Mouse (Mus musculus): Measurements from ENCODE around the gene Ms4a14.
"Not testable (repeated sequence)": the region's sequence is repeated elsewhere in the genome, so short reads cannot be mapped to it uniquely, and the experiment has no call there.

Ms4a14 gene

DNA sequence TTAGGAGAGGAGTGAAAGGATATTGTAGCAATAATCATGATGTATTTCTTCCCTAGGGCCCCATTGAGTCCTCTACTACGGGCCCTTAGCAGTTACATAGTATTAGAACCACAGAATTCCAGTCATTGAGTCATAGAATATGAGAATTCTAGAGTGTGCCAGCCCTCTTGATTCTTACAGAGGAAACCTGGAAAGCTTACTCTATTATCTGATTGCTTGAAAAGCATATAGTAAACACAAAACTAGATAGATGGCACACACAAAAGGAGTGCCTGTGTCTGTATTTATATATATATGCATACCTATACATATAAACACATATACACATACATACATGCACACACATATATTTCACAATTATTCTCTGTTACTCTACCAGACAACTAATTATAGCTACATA lies at the start of gene Ms4a14:
Gene Ms4a14, minus strand, starts transcription at position 101 of the 400 bp plus-strand sequence.
- no peak for DNase-seq (ENCODE audit: low spot score in 2 of 2)

DNA sequence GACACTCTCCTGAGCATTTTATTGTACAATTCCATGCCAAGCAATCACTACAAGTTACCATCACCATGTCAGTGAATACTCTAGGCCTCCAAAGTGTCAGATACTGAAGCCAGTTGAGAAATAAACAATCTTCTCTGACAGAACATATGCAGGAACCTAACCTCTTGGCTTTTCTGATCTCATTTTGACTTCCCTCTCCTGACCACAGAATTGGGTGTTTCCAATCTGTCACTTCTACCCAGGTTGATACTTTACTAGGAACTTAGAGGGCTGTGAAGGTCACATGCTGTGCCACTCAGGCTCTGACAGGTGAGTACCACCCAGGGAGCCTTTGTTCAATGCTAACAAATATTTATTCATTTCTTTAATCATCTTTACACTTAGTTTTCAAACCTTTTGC lies 47.7 kb upstream of the Ms4a14 start:
- DNase-seq (ENCODE audit: low spot score in 2 of 2) = no peak

DNA sequence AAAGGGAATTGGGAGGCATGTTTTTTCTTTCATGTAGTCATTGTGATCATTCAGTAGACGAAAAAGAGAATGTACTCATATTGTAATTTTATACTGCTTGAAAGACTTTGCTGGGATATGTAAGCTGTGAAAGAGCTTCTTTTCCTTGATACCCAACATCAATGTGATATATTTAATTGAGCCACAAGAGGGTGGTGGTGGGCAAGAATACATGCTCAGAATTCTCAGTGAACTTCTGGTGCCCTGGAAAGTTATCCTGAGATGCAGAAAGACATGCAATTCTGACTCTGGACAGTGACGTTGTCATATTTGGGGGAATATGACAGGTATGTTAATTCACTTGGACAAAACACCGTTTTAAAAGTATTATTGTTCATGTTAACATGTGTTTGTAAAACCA lies 45.9 kb upstream of the Ms4a14 start:
- peak in 1 of 2 experiments; percentile 12 for DNase-seq (ENCODE audit: low spot score in 2 of 2)

DNA sequence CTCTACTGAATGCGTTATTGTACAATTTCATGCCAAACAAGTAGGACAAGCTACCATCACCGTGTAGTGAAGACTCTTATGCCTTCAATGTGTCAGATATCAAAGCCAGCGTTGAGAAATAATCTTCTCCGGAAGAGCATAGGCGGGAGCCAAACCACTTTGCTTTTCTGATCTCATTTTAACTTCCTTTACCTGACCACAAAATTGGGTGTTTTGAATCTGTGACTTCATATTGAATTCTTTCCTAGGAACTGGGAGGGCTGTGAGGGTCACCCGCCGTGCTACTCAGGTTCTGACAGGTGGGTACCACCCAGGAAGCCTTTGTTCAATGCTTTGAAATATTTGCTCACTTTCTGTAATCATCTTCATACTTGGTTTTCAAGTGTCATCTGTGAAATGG lies 41.5 kb upstream of the Ms4a14 start:
- DNase-seq (ENCODE audit: low spot score in 2 of 2) = peak; percentile 13 to 19

DNA sequence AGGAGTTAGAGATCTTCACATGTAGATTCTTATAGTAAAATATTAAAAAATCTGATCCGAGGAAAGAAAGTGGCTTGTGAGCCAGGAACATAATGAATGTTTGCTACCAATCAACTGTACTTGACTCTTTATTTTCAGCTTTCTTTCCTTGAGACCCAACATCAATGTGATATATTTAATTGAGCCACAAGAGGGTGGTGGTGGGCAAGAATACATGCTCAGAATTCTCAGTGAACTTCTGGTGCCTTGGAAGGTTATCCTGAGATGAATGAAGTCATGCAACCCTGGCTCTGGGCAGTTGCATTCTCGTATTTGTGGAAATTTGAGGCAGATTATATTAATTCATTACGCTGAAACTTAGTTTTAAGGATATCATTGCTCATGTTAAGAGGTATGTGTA lies 37.6 kb upstream of the Ms4a14 start:
- DNase-seq (ENCODE audit: low spot score in 2 of 2) = no peak

DNA sequence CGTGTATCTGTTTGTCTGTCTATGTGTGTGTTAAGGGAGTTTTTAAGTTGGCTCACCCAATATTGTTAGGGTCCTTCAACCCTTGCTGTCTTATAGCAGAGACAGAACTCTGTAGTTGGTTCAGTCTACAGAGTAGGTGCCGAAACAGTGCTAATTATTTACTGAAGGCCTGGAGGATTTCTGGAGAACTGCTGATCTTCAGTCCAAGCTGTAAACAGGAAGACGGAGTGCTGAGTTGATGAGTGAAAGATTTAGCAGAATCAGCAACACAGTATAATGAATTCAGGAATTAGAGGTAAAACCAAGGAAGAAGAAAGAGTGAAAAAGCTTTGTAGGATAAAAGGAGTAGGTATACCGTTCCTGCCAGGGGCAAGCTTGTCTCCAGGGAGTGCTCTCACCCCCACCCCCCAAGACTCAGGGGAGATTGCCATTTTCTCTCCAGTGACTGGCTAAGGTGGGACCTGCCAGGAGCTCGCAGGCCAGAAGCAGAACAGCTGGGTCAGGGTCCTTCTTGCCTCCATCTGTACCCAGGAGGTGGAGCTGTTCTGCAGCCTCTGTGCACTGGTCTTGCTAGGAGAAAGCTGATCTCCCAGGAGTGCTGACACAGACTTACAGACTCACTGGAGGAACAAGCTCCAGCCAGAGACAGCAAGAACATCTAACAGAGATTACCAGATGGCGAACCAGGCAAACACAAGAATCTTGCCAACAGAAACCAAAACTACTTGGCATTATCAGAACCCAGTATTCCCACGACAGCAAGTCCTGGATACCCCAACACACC lies 35.6 kb upstream of the Ms4a14 start:
- DNase-seq (ENCODE audit: low spot score in 2 of 2) = peak in 1 of 2 experiments; percentile 11

DNA sequence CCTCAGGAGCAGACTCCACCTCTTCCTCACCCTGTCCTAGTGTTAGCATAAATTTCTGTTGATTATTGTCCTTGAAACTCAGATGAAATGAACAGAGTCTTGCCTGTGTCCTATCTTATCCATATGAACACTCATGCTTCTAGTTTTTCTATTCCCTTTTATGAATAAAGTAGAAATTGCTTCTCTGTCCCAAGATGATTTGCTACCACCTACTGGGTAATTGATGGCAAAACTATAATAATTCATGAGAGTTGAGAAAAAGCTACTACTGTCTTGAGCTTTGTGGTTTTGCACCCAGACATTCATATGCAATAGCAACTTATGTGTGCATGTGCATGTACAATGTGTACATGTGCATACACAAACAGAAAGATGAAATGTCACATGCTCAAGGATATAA lies 29.7 kb upstream of the Ms4a14 start:
- DNase-seq (ENCODE audit: low spot score in 2 of 2) = no peak

DNA sequence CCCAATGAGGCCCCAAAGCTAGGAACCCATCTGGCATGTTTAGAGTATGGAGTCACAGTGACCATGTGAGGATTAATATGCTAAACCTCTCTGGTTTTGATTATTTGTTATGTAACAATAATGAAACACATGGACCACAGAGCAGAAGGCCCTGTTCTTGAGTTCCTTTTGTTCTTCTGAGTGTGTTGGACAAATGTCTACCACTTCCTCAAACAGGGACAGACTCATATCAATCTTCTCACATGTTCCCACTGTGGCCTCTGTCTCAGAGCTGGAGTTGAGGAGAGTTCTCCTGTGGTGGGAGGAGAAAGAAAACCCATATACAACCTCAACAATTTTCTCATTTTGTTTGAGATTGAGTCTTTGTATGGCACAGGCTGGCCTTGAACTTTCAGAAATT lies 28.9 kb upstream of the Ms4a14 start:
- no peak for DNase-seq (ENCODE audit: low spot score in 2 of 2)

DNA sequence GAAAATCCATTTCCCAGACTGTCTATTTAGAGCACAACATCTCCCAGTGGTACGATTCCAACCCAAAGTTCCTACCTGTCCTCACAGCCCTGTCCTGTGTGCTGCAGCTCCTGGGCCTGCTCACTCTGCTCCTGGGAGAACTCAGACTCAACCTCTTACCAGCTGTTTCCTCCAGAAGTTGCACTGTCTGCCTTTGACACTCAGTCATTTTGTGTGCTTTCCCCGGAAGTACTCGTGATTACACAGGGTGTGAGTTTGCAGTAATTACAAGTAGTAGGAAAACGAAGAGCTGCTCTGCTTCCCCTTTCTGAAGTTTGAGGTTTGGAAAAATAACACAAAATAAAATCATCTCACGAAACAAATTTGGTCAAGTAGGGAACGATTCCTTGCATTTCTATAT lies 21.7 kb upstream of the Ms4a14 start, which contains the start of gene Ms4a7:
Gene Ms4a7, minus strand, starts transcription at position 215 of the 400 bp plus-strand sequence.
- DNase-seq (ENCODE audit: low spot score in 2 of 2) = no peak

DNA sequence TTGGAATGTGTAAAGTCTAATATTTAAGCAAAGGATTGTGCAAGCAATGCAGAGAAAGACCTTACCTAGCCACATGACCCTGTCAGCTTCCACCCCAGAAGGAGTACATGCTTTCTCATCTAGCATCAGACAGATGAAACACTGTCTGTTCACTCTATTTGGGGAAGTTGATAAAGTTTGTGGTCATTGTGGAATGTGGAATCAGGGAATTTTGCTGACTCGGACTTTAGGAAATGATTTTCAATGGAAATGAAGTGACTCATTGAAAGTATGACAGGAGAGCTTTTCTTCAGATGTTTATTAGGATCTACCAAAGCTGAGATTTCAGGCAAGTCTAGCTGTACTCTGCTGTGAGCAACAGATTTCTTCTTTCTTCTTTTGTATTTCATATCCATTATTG lies 6.9 kb upstream of the Ms4a14 start:
- DNase-seq (ENCODE audit: low spot score in 2 of 2) = no peak

DNA sequence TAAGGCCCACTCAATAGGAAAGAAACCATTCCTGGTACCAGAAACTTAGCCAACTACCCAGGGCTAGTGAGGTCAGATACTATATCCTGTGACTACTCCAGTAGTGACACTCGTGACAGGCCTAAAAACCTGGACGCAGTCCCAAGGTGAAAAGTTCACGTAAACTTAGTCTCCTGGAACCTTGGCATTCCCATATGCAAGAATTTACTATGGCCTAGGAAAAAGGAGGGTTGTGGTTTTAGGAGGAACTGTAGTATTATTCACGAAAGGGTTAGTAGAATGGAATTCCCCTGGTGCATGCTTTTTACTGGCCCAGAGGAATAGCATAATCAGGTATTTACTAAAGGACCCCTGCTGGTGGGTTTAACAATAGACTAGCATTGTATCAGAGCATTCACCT lies 2.5 kb upstream of the Ms4a14 start:
- no peak for DNase-seq (ENCODE audit: low spot score in 2 of 2)

DNA sequence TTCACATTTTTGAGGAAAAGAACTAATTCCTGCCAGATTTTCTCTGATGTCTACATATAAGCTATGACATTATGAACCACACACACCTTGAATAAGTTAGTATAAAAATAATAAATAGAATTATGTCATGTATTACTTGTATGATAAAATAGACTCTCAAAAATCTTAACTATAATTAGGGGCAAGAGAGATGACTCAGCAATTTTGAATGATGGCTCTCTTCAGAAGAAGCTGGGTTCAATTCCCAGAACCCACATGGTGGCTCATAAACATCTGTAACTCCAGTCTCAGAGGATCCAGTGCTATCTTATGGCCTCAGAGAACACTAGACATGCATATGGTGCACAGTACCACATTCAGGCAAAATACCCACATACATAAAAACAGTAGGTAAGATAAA lies 5.4 kb downstream of the Ms4a14 start:
- DNase-seq (ENCODE audit: low spot score in 2 of 2) = no peak

DNA sequence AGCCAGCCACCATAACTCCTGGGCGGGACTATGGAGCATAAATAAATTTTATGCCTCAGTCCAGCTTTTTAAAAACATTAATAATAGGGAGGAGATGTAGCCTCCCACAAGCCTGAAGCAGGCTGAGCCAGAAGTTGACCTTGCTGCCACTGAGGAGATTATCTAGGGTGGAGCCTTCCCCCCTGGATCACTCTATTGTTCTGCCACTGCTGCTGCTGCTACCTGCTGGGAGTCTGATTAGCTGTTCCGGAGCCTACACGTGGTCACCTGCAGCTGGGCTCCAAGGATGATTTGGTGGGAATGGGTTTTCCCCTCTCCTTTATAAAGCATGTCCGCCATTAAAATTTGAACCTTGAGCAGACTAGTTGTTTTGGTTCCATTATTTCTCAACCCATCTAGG lies 14.7 kb downstream of the Ms4a14 start:
- not testable (repeated sequence) for DNase-seq (ENCODE audit: low spot score in 2 of 2)

DNA sequence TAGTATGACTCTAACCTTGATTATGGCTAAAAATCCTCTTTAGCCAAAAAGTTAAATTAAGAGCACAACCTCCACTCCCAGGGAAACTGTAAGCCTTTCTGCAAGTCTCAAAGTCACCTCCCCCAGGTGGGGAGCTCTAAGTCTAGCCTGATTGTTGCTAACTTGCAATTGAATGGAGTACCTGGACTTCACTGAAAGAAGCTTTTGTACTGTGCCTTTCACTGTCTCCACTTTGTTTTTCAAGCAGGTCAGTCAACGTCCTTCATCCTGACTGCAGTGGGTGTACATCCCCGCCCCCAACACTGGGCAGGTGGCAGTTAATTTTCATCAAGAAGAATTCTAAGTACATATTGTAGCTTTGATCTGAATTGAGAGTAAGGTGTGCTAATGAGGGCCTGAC lies 15.3 kb downstream of the Ms4a14 start:
- no peak for DNase-seq (ENCODE audit: low spot score in 2 of 2)

DNA sequence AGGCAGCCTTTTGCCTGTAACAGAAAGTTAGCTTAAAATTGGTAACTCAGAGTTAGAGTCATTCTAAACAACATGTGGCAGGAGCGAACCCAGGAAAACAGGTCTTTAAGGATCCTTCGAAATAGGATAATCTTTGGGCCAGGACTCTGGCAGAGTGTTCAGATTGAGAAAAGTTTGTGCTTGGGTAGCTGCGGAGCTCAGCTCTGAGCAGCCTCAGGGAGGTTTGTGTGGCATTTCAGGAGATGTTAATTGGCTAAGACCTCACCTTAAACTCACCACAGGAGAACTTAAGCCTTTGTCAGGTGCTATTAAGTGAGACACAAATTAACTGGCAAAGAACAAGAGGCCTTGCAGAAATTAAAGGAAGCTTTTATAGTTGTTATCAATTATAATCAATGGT lies 20.6 kb downstream of the Ms4a14 start:
- DNase-seq (ENCODE audit: low spot score in 2 of 2) = not testable (repeated sequence)

DNA sequence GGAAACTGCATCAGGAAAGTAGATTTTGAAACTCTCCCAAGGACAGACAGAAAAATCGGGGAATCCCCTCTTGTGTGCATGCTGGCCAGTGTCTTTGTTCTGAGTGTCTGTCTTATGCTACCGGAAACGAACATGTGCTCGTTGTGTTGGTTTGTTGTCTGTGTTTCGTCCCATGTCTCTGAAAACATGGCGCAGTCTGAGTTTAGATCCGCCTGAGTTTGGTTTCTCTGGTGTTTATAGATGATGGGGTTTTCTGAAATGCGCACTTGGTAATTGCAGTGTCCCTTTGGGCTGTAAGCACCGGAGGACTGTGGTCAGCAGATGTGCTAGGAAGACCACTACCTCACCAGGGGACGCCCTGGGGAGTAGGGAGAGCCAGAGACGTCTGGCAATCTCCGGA lies 21.3 kb downstream of the Ms4a14 start:
- DNase-seq (ENCODE audit: low spot score in 2 of 2) = peak in 1 of 2 experiments; percentile 4

DNA sequence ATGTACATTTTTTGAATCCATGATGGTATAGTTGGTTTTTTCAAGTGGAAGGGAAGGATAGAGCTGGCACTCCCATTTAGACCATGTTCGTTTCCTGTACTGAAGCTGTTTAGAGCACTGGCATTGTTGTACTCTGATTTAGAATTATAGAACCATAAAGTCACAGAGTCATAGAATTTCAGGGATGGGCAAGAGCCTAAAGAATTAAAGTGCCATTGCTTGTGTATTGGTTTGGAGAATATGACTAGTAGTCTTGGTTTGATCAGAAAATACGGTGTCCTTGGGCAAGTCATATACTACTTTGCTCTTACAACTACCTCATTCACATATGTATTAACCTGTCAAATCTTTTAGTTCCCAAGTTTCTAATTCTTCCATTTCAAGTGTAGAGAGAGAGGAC lies 30.5 kb downstream of the Ms4a14 start, which contains the start of gene Ms4a5:
Gene Ms4a5, minus strand, starts transcription at position 101 of the 400 bp plus-strand sequence.
- no peak for DNase-seq (ENCODE audit: low spot score in 2 of 2)

DNA sequence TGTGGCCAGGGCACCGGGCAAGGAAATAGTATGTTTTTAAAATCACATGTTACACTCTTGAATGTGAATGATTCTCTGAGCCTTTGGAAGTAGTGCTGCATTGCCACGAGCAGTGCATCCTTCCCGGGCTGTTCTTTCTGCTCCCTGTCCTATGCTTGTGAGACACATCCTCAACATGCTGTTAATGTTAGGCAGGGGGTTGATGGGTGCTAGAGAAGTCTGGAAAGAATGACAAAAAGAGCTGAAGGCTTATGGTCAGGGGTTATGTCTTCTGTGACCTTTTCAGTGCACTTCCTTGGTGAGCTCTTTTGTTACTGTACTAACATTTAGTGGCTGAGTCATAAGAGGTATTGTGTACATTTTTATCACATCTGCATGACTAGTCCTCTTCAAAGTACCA lies 34.0 kb downstream of the Ms4a14 start:
- no peak for DNase-seq (ENCODE audit: low spot score in 2 of 2)

DNA sequence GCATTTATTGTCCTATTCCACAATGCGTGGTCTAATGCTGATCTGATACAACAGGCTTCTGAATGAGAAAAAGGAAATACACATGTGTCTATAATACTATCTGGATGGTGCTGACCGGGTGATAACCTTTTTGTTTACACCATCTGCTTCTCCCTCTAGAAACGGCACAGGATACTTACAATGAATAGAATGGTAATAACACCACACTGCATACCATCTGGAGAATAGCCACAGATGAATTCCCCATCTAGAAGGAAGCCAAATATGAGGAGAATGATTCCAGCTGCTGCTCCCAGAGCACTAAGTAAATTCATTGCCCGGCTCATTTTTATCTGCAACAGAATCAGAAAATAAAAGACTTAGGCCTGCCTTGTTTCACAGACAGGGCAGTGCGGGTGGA lies 37.8 kb downstream of the Ms4a14 start:
- no peak for DNase-seq (ENCODE audit: low spot score in 2 of 2)

DNA sequence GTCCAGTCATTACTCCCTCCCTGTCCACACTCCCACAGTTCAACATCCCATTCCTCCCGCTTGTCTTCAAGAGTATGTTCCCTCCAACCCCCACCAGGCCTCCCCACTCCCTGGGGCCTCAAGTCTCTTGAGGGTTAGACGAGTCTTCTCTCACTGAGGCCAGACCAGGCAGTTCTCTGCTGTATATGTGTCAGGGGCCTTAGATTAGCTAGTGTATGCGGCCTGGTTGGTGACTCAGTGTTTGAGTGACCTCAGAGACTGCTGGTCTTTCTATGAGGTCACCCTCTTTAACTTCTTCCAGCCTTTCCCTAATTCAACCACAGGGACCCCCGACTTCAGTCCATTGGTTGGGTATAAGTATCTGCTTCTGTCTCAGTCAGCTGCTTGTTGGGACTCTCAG lies 47.3 kb downstream of the Ms4a14 start:
- no peak for DNase-seq (ENCODE audit: low spot score in 2 of 2)

DNA sequence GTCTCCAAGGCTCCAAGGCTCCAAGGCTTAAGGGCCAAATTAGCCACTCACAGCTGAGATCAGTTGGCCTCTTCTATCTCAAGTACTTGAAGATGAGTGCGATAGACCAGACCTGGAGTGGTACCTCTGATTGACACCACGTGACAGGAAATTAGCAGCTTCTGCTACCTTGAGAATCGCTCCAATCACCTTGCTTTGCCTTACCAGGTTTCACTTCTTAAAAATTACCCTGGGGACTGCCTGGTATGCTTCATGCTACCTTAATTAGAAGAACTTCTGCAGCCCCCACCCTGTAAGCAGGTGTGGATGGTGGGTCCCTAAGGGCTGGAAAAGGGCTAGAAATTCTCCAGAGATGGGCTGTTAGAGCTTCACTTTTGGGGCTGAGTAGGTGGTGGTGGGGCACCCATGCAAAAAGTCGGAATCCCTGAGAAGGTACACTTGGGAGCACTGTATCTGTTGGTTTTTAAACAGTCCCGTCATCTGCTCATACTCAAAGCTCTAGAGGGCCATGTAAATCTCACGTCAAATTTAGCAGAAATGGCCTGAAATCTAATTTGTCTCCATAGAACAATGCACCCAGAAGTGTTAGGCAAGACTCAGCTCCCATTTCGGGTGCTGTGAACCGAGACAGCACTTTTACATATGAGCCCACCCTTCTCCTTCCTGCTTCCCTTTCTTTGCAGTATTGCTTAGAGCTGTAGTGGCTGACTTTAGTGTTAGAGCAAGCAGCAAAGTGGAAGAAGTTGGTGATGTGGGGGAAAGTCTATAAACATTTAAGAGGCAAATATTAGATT lies 48.0 kb downstream of the Ms4a14 start, which contains the start of gene Ms4a1:
Gene Ms4a1, minus strand, starts transcription at position 190 of the 794 bp plus-strand sequence.
- no peak for DNase-seq (ENCODE audit: low spot score in 2 of 2)

DNA sequence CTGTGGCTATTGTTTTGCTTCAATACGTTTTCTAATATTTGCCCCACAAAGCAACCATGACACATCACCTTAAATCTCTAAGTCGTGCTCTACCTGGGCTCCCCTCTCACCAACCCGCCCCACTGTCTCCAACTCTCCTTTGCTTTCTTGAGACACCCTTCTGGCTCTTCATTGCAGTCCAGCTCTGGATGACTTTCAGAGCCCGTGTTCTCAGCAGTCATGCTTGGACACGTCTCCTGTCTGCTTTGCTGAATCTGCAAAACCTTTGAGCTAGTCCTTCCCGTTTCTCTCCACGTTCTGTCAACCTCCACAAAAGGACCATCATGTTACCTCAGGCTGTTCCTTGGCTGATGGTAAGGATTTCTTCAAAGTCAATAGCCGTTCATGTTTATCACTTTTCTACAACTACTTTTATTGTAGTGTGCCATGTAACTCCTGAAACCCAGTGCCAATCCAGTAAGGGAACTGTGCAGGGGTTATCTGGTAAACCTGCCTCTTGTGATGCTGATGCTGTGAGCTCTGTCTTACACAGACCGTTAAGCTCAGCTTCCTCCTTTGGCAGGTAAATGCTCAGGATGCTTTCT lies 49.6 kb downstream of the Ms4a14 start:
- no peak for DNase-seq (ENCODE audit: low spot score in 2 of 2)

DNA sequence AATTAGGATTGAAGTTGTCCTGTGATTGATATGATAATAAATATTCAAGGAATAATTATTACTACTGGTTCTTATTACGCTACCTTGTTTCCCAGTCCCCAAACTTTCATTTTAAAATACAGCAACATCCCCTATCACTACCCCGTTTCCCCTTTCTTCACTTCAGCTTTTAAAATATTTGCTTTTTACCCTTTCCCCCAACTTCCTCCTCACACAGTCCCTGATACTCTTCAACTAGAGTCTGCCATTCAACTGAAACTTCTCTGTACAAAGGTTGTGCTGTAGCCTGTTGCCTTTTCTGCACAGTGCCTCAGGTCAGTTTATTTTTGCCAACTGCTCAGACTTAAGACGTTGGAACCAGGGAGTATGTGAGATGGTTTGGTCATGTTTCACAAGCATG lies 50.7 kb downstream of the Ms4a14 start:
- no peak for DNase-seq (ENCODE audit: low spot score in 2 of 2)

Data from thymus, postnatal 10 days (tissue).